In genomic region chr2:131174700-131175099, GRCm38 (mm10) we compare ENCODE assay signal across 8 mouse cellular contexts. TPM values are rescaled to one million over a fixed set of nuclear protein-coding genes. Genes with fewer than 3 reads are reported as not detected.
DNase-seq lines count a peak whose midpoint lies in the region; ATAC-seq and TF ChIP-seq lines count a peak whose summit lies in the region.

No protein-coding gene starts in this region.

- H3K36me3 ChIP-seq in forebrain, postnatal 0 days (ENCODE audit: insufficient read depth): peaks cover 14% of the 10 kb centered on the region; the same call in 1 of the 2 replicates
- H3K36me3 ChIP-seq in hindbrain, embryonic 15.5 days: peaks cover 6% of the 10 kb centered on the region; the same call in 1 of the 2 replicates

- 4% methylated on average over 11 of the region's 11 CpGs for WGBS in cerebellum, adult 2 months
- 5% methylated on average over 11 of the region's 11 CpGs for WGBS in forebrain, postnatal 0 days
- 5% methylated on average over 11 of the region's 11 CpGs for WGBS in hindbrain, embryonic 15.5 days

- H3K27me3 ChIP-seq in cerebellum, adult 2 months (ENCODE audit: control insufficient read depth, insufficient read depth, low read length): no peaks in the 10 kb centered on the region
- H3K27me3 ChIP-seq in forebrain, postnatal 0 days (ENCODE audit: insufficient read depth, low read length): no peaks in the 10 kb centered on the region
- peaks cover 20% of the 10 kb centered on the region for H3K27me3 ChIP-seq in hindbrain, embryonic 15.5 days

- H3K27ac ChIP-seq in gastrocnemius, adult 2 months: peak overlapping the region; percentile 35; the same call in 1 of the 2 replicates
- no peak overlapping the region for H3K27ac ChIP-seq in cerebellum, adult 2 months (ENCODE audit: insufficient read depth, low read length)
- H3K27ac ChIP-seq in forebrain, postnatal 0 days (ENCODE audit: low read depth, low read length): no peak overlapping the region
- H3K27ac ChIP-seq in hindbrain, embryonic 15.5 days (replicated peaks): no peak overlapping the region
- peak overlapping the region; percentile 63; the same call in 1 of the 2 replicates for H3K27ac ChIP-seq in left cerebral cortex, adult 2 months

- H3K9ac ChIP-seq in forebrain, postnatal 0 days: no peak overlapping the region
- H3K9ac ChIP-seq in hindbrain, embryonic 15.5 days: 0 out of 2 replicates have a peak overlapping the region, but pooled peaks have one; percentile 24

- peak; percentile 72 for ATAC-seq in forebrain, postnatal 0 days
- ATAC-seq in hindbrain, embryonic 15.5 days (ENCODE audit: low FRiP score, low read depth): peak; percentile 52
- ATAC-seq in megakaryocyte, adult 5-6 weeks (ENCODE audit: poor library complexity, severe bottlenecking): peak; percentile 74

- DNase-seq in gastrocnemius, adult 2 months: peak; percentile 59
- DNase-seq in gastrocnemius, postnatal 36 days: no peak
- DNase-seq in cerebellum, adult 2 months: peak; percentile 63 to 78
- peak; percentile 85 for DNase-seq in forebrain, postnatal 0 days
- peak; percentile 49 to 54 for DNase-seq in left cerebral cortex, adult 2 months (ENCODE audit: extremely low spot score in 1 of 2, low spot score in 2 of 2)
- peak; percentile 34 for DNase-seq in right cerebral cortex, postnatal 14 days

- peaks cover 15% of the 10 kb centered on the region for H3K4me1 ChIP-seq in cerebellum, adult 2 months (ENCODE audit: control insufficient read depth, insufficient read depth, low read length)
- peaks cover 31% of the 10 kb centered on the region for H3K4me1 ChIP-seq in forebrain, postnatal 0 days (ENCODE audit: insufficient read depth)
- peaks cover 63% of the 10 kb centered on the region for H3K4me1 ChIP-seq in hindbrain, embryonic 15.5 days (replicated peaks)

- TF ChIP-seq POLR2A in cerebellum, adult 2 months (IDR thresholded peaks at IDR 0.05; ENCODE audit: borderline replicate concordance, insufficient read depth, low read length): no peak

- H3K4me3 ChIP-seq in gastrocnemius, adult 2 months: peak overlapping the region; percentile 75
- peak overlapping the region; percentile 56 for H3K4me3 ChIP-seq in cerebellum, adult 2 months (replicated peaks; ENCODE audit: insufficient read depth, low read depth, low read length)
- H3K4me3 ChIP-seq in forebrain, postnatal 0 days (ENCODE audit: low read depth, low read length): peak overlapping the region; percentile 43
- peak overlapping the region; percentile 44 for H3K4me3 ChIP-seq in hindbrain, embryonic 15.5 days
- H3K4me3 ChIP-seq in left cerebral cortex, adult 2 months: peak overlapping the region; percentile 64

- intact Hi-C loops in gastrocnemius, adult 2 months (cut with DNase I): loop anchor here (5.0 kb wide), 1 partner anchor 38 kb away; no protein-coding TSS in a partner anchor
- intact Hi-C loops in gastrocnemius, postnatal 36 days (cut with DNase I): loop anchor here (5.0 kb wide), 1 partner anchor 78 kb away; no protein-coding TSS in a partner anchor
- intact Hi-C loops in left cerebral cortex, adult 2 months (cut with DNase I): loop anchor here (5.0 kb wide), 1 partner anchor 38 kb away; no protein-coding TSS in a partner anchor

- no peaks in the 10 kb centered on the region for H3K9me3 ChIP-seq in forebrain, postnatal 0 days (ENCODE audit: low read length)
- no peaks in the 10 kb centered on the region for H3K9me3 ChIP-seq in hindbrain, embryonic 15.5 days

- no peak for TF ChIP-seq CTCF in gastrocnemius, adult 2 months (IDR thresholded peaks at IDR 0.05)
- TF ChIP-seq CTCF in cerebellum, adult 2 months (IDR thresholded peaks at IDR 0.05; ENCODE audit: borderline replicate concordance, insufficient read depth, low read depth, low read length): no peak
- no peak for TF ChIP-seq CTCF in forebrain, postnatal 0 days (IDR thresholded peaks at IDR 0.05; ENCODE audit: low read depth)
- no peak for TF ChIP-seq CTCF in left cerebral cortex, adult 2 months (IDR thresholded peaks at IDR 0.05)

- H3K4me2 ChIP-seq in forebrain, postnatal 0 days (ENCODE audit: low read depth): peak overlapping the region; percentile 91
- peak overlapping the region; percentile 89 for H3K4me2 ChIP-seq in hindbrain, embryonic 15.5 days

RNA-seq across cellular contexts. Expression of gene Cenpb, which starts 5.2 kb away (rescaled TPM):
- 10 to 100 TPM; 67.7 to 70.1 TPM for total RNA-seq in gastrocnemius, adult 2 months (2021)
- 10 to 100 TPM; 63.9 to 64.3 TPM for total RNA-seq in gastrocnemius, postnatal 36 days (2021)
- 66.2 and 72.5 TPM in 2 replicates for polyA plus RNA-seq in cerebellum, adult 2 months (2012; rRNA removed)
- total RNA-seq in forebrain, postnatal 0 days (2014; rRNA removed): 113 and 120 TPM in 2 replicates
- polyA plus RNA-seq in forebrain, postnatal 0 days (2015; fragmentation: Nextera tagmentation; extraction: Ambion mirVana): 13.0 and 17.9 TPM in 2 replicates
- 15.2 and 15.5 TPM in 2 replicates for polyA plus RNA-seq in hindbrain, embryonic 15.5 days (2015; fragmentation: Nextera tagmentation; extraction: Ambion mirVana)
- 10 to 100 TPM; 65.3 to 69.8 TPM for total RNA-seq in left cerebral cortex, adult 2 months (2021)
- 7.7 and 8.7 TPM in 2 replicates for total RNA-seq in megakaryocyte, adult 5-6 weeks (2015)
- 15.6 and 16.8 TPM in 2 replicates for total RNA-seq in megakaryocyte, adult 5-6 weeks (2017)

RNA-seq across cellular contexts. Expression of gene Cdc25b, which starts 12.0 kb away (rescaled TPM):
- 1 to 10 TPM; 1.5 TPM for total RNA-seq in gastrocnemius, adult 2 months (2021)
- 1 to 10 TPM; 1.8 to 2.2 TPM for total RNA-seq in gastrocnemius, postnatal 36 days (2021)
- polyA plus RNA-seq in cerebellum, adult 2 months (2012; rRNA removed): 25.7 and 26.4 TPM in 2 replicates
- total RNA-seq in forebrain, postnatal 0 days (2014; rRNA removed): 10.6 and 11.7 TPM in 2 replicates
- 12.4 and 15.2 TPM in 2 replicates for polyA plus RNA-seq in forebrain, postnatal 0 days (2015; fragmentation: Nextera tagmentation; extraction: Ambion mirVana)
- polyA plus RNA-seq in hindbrain, embryonic 15.5 days (2015; fragmentation: Nextera tagmentation; extraction: Ambion mirVana): 29.2 and 30.8 TPM in 2 replicates
- 10 to 100 TPM; 19.8 to 22.2 TPM for total RNA-seq in left cerebral cortex, adult 2 months (2021)
- total RNA-seq in megakaryocyte, adult 5-6 weeks (2015): 21.5 and 25.5 TPM in 2 replicates
- total RNA-seq in megakaryocyte, adult 5-6 weeks (2017): 29.1 and 35.0 TPM in 2 replicates

RNA-seq across cellular contexts. Expression of gene Spef1, which starts 12.4 kb away (rescaled TPM):
- total RNA-seq in gastrocnemius, adult 2 months (2021): 1 to 10 TPM; 1.3 to 1.6 TPM
- total RNA-seq in gastrocnemius, postnatal 36 days (2021): 1 to 10 TPM; 1.2 to 2.0 TPM
- 9.9 and 10.2 TPM in 2 replicates for polyA plus RNA-seq in cerebellum, adult 2 months (2012; rRNA removed)
- 19.6 and 26.2 TPM in 2 replicates for total RNA-seq in forebrain, postnatal 0 days (2014; rRNA removed)
- polyA plus RNA-seq in forebrain, postnatal 0 days (2015; fragmentation: Nextera tagmentation; extraction: Ambion mirVana): 7.7 and 9.7 TPM in 2 replicates
- 10.3 and 10.9 TPM in 2 replicates for polyA plus RNA-seq in hindbrain, embryonic 15.5 days (2015; fragmentation: Nextera tagmentation; extraction: Ambion mirVana)
- 10 to 100 TPM; 10.9 to 11.0 TPM for total RNA-seq in left cerebral cortex, adult 2 months (2021)
- 1.5 and 1.8 TPM in 2 replicates for total RNA-seq in megakaryocyte, adult 5-6 weeks (2015)
- 2.4 and 3.3 TPM in 2 replicates for total RNA-seq in megakaryocyte, adult 5-6 weeks (2017)

RNA-seq across cellular contexts. Expression of gene 1700037H04Rik, which starts 14.8 kb away (rescaled TPM):
- total RNA-seq in gastrocnemius, adult 2 months (2021): 1 to 10 TPM; 3.6 to 4.5 TPM
- 1 to 10 TPM; 4.3 to 4.4 TPM for total RNA-seq in gastrocnemius, postnatal 36 days (2021)
- 137 and 143 TPM in 2 replicates for polyA plus RNA-seq in cerebellum, adult 2 months (2012; rRNA removed)
- total RNA-seq in forebrain, postnatal 0 days (2014; rRNA removed): 47.2 and 95.0 TPM in 2 replicates
- 94.0 and 96.2 TPM in 2 replicates for polyA plus RNA-seq in forebrain, postnatal 0 days (2015; fragmentation: Nextera tagmentation; extraction: Ambion mirVana)
- 86.4 and 90.9 TPM in 2 replicates for polyA plus RNA-seq in hindbrain, embryonic 15.5 days (2015; fragmentation: Nextera tagmentation; extraction: Ambion mirVana)
- 10 to 100 TPM; 63.7 to 76.7 TPM for total RNA-seq in left cerebral cortex, adult 2 months (2021)
- 21.5 and 31.3 TPM in 2 replicates for total RNA-seq in megakaryocyte, adult 5-6 weeks (2015)
- total RNA-seq in megakaryocyte, adult 5-6 weeks (2017): 15.5 and 22.7 TPM in 2 replicates

RNA-seq across cellular contexts. Expression of gene Ap5s1, which starts 32.2 kb away (rescaled TPM):
- total RNA-seq in gastrocnemius, adult 2 months (2021): 10 to 100 TPM; 15.6 to 21.0 TPM
- 10 to 100 TPM; 13.9 to 15.0 TPM for total RNA-seq in gastrocnemius, postnatal 36 days (2021)
- 43.7 and 44.7 TPM in 2 replicates for polyA plus RNA-seq in cerebellum, adult 2 months (2012; rRNA removed)
- 37.4 and 40.7 TPM in 2 replicates for total RNA-seq in forebrain, postnatal 0 days (2014; rRNA removed)
- polyA plus RNA-seq in forebrain, postnatal 0 days (2015; fragmentation: Nextera tagmentation; extraction: Ambion mirVana): 36.1 and 36.8 TPM in 2 replicates
- polyA plus RNA-seq in hindbrain, embryonic 15.5 days (2015; fragmentation: Nextera tagmentation; extraction: Ambion mirVana): 33.5 and 33.9 TPM in 2 replicates
- 10 to 100 TPM; 21.7 to 28.7 TPM for total RNA-seq in left cerebral cortex, adult 2 months (2021)
- 13.6 and 14.0 TPM in 2 replicates for total RNA-seq in megakaryocyte, adult 5-6 weeks (2015)
- 8.4 and 13.5 TPM in 2 replicates for total RNA-seq in megakaryocyte, adult 5-6 weeks (2017)

Comparison
In these comparisons a context has a peak if more than half of its experiments do, and no peak if none do; other contexts are left out.
1. DNase-seq: peak in gastrocnemius, adult 2 months (single experiment), cerebellum, adult 2 months (2 of 2), forebrain, postnatal 0 days (single experiment), left cerebral cortex, adult 2 months (2 of 2) and right cerebral cortex, postnatal 14 days (single experiment); none in gastrocnemius, postnatal 36 days (0 of 2).
2. H3K27ac ChIP-seq: peak in gastrocnemius, adult 2 months (single experiment) and left cerebral cortex, adult 2 months (single experiment); none in cerebellum, adult 2 months (single experiment), forebrain, postnatal 0 days (single experiment) and hindbrain, embryonic 15.5 days (single experiment).
3. Peak in every context shown above with its lines, with median percentiles within 50 percentile points of each other: H3K4me3 ChIP-seq and ATAC-seq.